Mouse (Mus musculus) hindbrain, embryonic 10.5 days (tissue): Measurements from ENCODE around the gene Olfr729. TPM values are rescaled to one million over a fixed set of nuclear protein-coding genes. Genes with fewer than 3 reads are reported as not detected.

Source experiments
- DNase-seq: peaks from one replicate; pipeline ENCODE4 v3.0.0-alpha.2; 2017; ENCODE audit warnings: low spot score
- H3K27ac ChIP-seq: fragments of 300-500 bp; sonication (generic); 2 replicates; pipeline ENCODE4 v1.5.1; 2016; ENCODE audit warnings: mild to moderate bottlenecking, moderate library complexity
- H3K27me3 ChIP-seq: fragments of 300-500 bp; sonication (generic); 2 replicates; pipeline ENCODE4 v1.6.1; 2016; ENCODE audit warnings: mild to moderate bottlenecking; ENCODE audit not compliant: poor library complexity, insufficient read depth, severe bottlenecking
- H3K36me3 ChIP-seq: fragments of 300-500 bp; sonication (generic); 2 replicates; pipeline ENCODE4 v1.6.1; 2016; ENCODE audit warnings: mild to moderate bottlenecking, moderate library complexity
- H3K4me1 ChIP-seq: fragments of 300-500 bp; sonication (generic); replicated peaks from 2 replicates; pipeline ENCODE4 v1.6.1; 2016; ENCODE audit warnings: mild to moderate bottlenecking
- H3K4me3 ChIP-seq: fragments of 300-500 bp; sonication (generic); 2 replicates; pipeline ENCODE4 v1.5.1; 2016; ENCODE audit warnings: mild to moderate bottlenecking, moderate library complexity
- H3K9me3 ChIP-seq: fragments of 300-500 bp; sonication (generic); 2 replicates; pipeline ENCODE4 v1.6.1; 2016; ENCODE audit warnings: mild to moderate bottlenecking, moderate library complexity
- WGBS: fragments of 180-500 bp; shearing (Covaris S2); methylation state at CpG from one replicate; pipeline ENCODE4 v1.1.7; 2016; 5-methylcytosine and 5-hydroxymethylcytosine counted together
- polyA plus RNA-seq: library from polyadenylated mRNA; unstranded; fragments of >200 nt; fragmentation: Nextera tagmentation; extraction: Ambion mirVana; gene quantifications from 2 replicates; pipeline ENCODE4 v1.2.1, GENCODE M21; 2016

Olfr729 gene
- 0.04 TPM in 1 of 2 replicates, not detected in the other for polyA plus RNA-seq

GRCm38 (mm10) chr14:50152810-50153209 is at the start of gene Olfr729:
Gene Olfr729, minus strand, starts transcription at chr14:50152910.
- Histone ChIP-seq H3K36me3 (no peaks in the 10 kb centered on the region), H3K9me3 (no peaks in the 10 kb centered on the region)

GRCm38 (mm10) chr14:50188098-50188497 is 35.4 kb upstream of the Olfr729 start, which contains the start of gene Olfr730:
Gene Olfr730, minus strand, starts transcription at chr14:50188198.
- Histone ChIP-seq H3K9me3 (no peaks in the 10 kb centered on the region), H3K27me3 (no peaks in the 10 kb centered on the region), H3K27ac (no peak within 1 kb of the TSS), H3K4me3 (no peak within 1 kb of the TSS), H3K4me1 (no peaks in the 10 kb centered on the region), H3K36me3 (no peaks in the 10 kb centered on the region)
- 67% methylated on average over 1 of the region's 1 CpGs for WGBS
- no peak for DNase-seq

More at GRCm38 (mm10) chr14:50152810-50153209, at the start of gene Olfr729:
- no peak within 1 kb of the TSS for H3K4me3 ChIP-seq
- H3K27ac ChIP-seq, result no peak within 1 kb of the TSS
- no peaks in the 10 kb centered on the region for H3K27me3 ChIP-seq
- DNase-seq, result no peak
- no peaks in the 10 kb centered on the region for H3K4me1 ChIP-seq

- Histone ChIP-seq H3K27me3 (no peaks in the 10 kb centered on the region), H3K9me3 (no peaks in the 10 kb centered on the region), H3K4me3 (no peak within 1 kb of the TSS), H3K27ac (no peak within 1 kb of the TSS), H3K36me3 (no peaks in the 10 kb centered on the region), H3K4me1 (no peaks in the 10 kb centered on the region)
- DNase-seq, result no peak
- 93% methylated on average over 5 of the region's 5 CpGs for WGBS
Measured at GRCm38 (mm10) chr14:50142580-50142979, 10.1 kb downstream of the Olfr729 start, which contains the start of gene Olfr728. Gene Olfr728, minus strand, starts transcription at chr14:50142680.

DNA sequence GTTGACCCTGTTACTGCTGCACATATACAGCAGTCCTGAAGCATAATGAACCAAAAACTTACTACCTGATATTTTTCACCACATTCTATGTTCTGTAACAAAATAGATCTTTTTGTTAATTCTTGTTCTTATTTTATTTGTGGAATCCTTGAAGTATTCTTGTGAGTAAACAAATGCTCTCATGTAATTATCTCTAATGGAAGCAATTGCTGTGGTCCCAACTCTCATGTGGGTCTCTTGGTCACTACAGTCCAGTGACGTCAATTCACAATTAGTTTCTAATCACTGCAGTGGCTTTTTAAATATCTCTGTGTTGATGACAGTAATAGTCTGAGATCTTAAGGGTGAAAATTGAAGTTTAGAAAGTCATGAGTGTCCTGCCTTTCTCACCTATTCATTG is 29.8 kb downstream of the Olfr729 start, which contains the start of gene Olfr727:
Gene Olfr727 (plus strand): TSS at position 301 of the 400 bp plus-strand sequence.
- no peaks in the 10 kb centered on the region for H3K27me3 ChIP-seq
- no peaks in the 10 kb centered on the region for H3K4me1 ChIP-seq
- H3K27ac ChIP-seq, result no peak within 1 kb of the TSS
- no peaks in the 10 kb centered on the region for H3K9me3 ChIP-seq
- H3K36me3 ChIP-seq, result no peaks in the 10 kb centered on the region
- WGBS, result 90% methylated on average over 1 of the region's 1 CpGs
- H3K4me3 ChIP-seq, result no peak within 1 kb of the TSS
- DNase-seq, result no peak

Other genes with a start within 250 kb of the Olfr729 start
- gene Olfr723, start 221.1 kb downstream of the Olfr729 start, polyA plus RNA-seq, result not detected in 2 replicates
- gene Olfr724, start 189.6 kb downstream of the Olfr729 start, polyA plus RNA-seq, result not detected in 2 replicates
- not detected in 2 replicates for gene Olfr725, start 112.5 kb downstream of the Olfr729 start, polyA plus RNA-seq
- gene Olfr726, start 62.0 kb downstream of the Olfr729 start, polyA plus RNA-seq, result not detected in 2 replicates
- gene Olfr727, start 29.7 kb downstream of the Olfr729 start, polyA plus RNA-seq, result not detected in 2 replicates
- gene Olfr728, start 10.2 kb downstream of the Olfr729 start, polyA plus RNA-seq, result not detected in 2 replicates
- gene Olfr730, start 35.3 kb upstream of the Olfr729 start, polyA plus RNA-seq, result not detected in 2 replicates
- not detected in 2 replicates for gene Olfr731, start 89.0 kb upstream of the Olfr729 start, polyA plus RNA-seq
- not detected in 2 replicates for gene Olfr732, start 131.3 kb upstream of the Olfr729 start, polyA plus RNA-seq
- not detected in 2 replicates for gene Olfr733, start 148.6 kb upstream of the Olfr729 start, polyA plus RNA-seq
- not detected in 2 replicates for gene Olfr734, start 173.9 kb upstream of the Olfr729 start, polyA plus RNA-seq
- gene Olfr735, start 196.0 kb upstream of the Olfr729 start, polyA plus RNA-seq, result not detected in 2 replicates
- not detected in 2 replicates for gene Tlr11, start 205.0 kb upstream of the Olfr729 start, polyA plus RNA-seq
- not detected in 2 replicates for gene Olfr736, start 228.3 kb upstream of the Olfr729 start, polyA plus RNA-seq